Mouse (Mus musculus): Measurements from ENCODE around the gene Cep83.

DNA sequence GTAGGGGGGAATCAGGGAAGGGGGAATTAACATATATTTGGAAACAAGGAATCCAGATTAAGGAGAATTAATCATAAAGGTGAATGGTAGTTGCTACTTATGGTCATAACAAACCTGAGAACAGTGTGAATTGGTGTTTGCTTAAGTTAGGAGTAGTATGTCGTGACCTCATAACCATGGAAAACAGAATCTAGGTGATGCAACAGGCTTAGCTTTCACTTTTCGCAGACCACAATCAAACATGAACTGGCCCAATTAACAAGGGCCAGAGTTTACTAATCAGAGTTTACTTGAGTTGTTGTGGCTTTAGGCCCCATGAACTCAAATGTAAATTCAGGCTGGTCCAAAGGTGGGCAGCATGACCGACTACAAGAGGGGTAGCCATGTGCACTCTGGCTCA is 105.5 kb downstream of the Cep83 start:
- TF ChIP-seq GATA1 (IDR thresholded peaks at IDR 0.05; ENCODE audit: low read length) (no peak), TAL1 (IDR thresholded peaks at IDR 0.05; ENCODE audit: low read length) (no peak)

All from erythroblast, embryonic 14.5 days (primary cell).